Comparison of ENCODE assay signal across 15 mouse cellular contexts in genomic region chr9:103594423-103595189, GRCm38 (mm10).
DNase-seq lines count a peak whose midpoint lies in the region; ATAC-seq and TF ChIP-seq lines count a peak whose summit lies in the region.
"Had no signal": no experiment of that assay in that cellular context is flagged by ENCODE, and none has a peak within 500 bp of the region (broad histone marks: within the 10 kb centered on the region; RNA-seq: fewer than 3 reads in every experiment).

No protein-coding gene starts in this region.

- no peak overlapping the region for H3K4me3 ChIP-seq in heart, embryonic 12.5 days
- H3K4me3 ChIP-seq in forebrain, embryonic 14.5 days (ENCODE audit: low read depth, low read length): no peak overlapping the region
- H3K4me3 ChIP-seq in hindbrain, postnatal 0 days (ENCODE audit: low read length): no peak overlapping the region
- H3K4me3 ChIP-seq in neural tube, embryonic 13.5 days: no peak overlapping the region
- H3K4me3 ChIP-seq in intestine, embryonic 15.5 days (replicated peaks): no peak overlapping the region
- H3K4me3 ChIP-seq: heart, adult 2 months had no signal

- no peak for TF ChIP-seq CTCF in hindbrain, postnatal 0 days (IDR thresholded peaks at IDR 0.05; ENCODE audit: low read depth)

- no peak for ATAC-seq in heart, embryonic 12.5 days (ENCODE audit: insufficient number of reproducible peaks, low FRiP score)
- no peak; the same call in 1 of the 2 replicates for ATAC-seq in forebrain, embryonic 14.5 days
- ATAC-seq in hindbrain, postnatal 0 days: no peak
- ATAC-seq in neural tube, embryonic 13.5 days (ENCODE audit: low read depth): no peak
- ATAC-seq in intestine, embryonic 15.5 days: no peak
- ATAC-seq: Patski had no signal

- peaks cover 34% of the 10 kb centered on the region for H3K4me1 ChIP-seq in heart, embryonic 12.5 days (replicated peaks)
- peaks cover 16% of the 10 kb centered on the region for H3K4me1 ChIP-seq in forebrain, embryonic 14.5 days (ENCODE audit: control insufficient read depth, insufficient read depth, low read length)
- peaks cover 13% of the 10 kb centered on the region for H3K4me1 ChIP-seq in hindbrain, postnatal 0 days (ENCODE audit: insufficient read depth, low read length)
- peaks cover 28% of the 10 kb centered on the region for H3K4me1 ChIP-seq in neural tube, embryonic 13.5 days (replicated peaks)
- H3K4me1 ChIP-seq in intestine, embryonic 15.5 days (replicated peaks): no peaks in the 10 kb centered on the region

- intact Hi-C loops in heart, postnatal 14 days (cut with DNase I): no loop called here

- no peak for DNase-seq in heart, postnatal 14 days
- DNase-seq in forebrain, embryonic 14.5 days (ENCODE audit: low spot score): no peak
- no peak for DNase-seq in hindbrain, postnatal 0 days (ENCODE audit: low spot score)
- DNase-seq in lung, postnatal 10 days: no peak
- DNase-seq in gastrocnemius, postnatal 10 days: no peak
- DNase-seq: cerebellum, adult 11-12 months; heart, adult 2 months; thymus, adult 18-20 months had no signal

- no peaks in the 10 kb centered on the region for H3K27me3 ChIP-seq in heart, embryonic 12.5 days (replicated peaks)
- H3K27me3 ChIP-seq in forebrain, embryonic 14.5 days (replicated peaks; ENCODE audit: control insufficient read depth, insufficient read depth, low read length): no peaks in the 10 kb centered on the region
- no peaks in the 10 kb centered on the region for H3K27me3 ChIP-seq in hindbrain, postnatal 0 days (ENCODE audit: insufficient read depth, low read length)
- H3K27me3 ChIP-seq in neural tube, embryonic 13.5 days: no peaks in the 10 kb centered on the region
- H3K27me3 ChIP-seq in intestine, embryonic 15.5 days (replicated peaks): no peaks in the 10 kb centered on the region
- H3K27me3 ChIP-seq: Patski had no signal

- WGBS in heart, embryonic 12.5 days: 83% methylated on average over 7 of the region's 7 CpGs
- WGBS in forebrain, embryonic 14.5 days: 81% methylated on average over 7 of the region's 7 CpGs
- WGBS in hindbrain, postnatal 0 days: 59% methylated on average over 7 of the region's 7 CpGs
- 88% methylated on average over 7 of the region's 7 CpGs for WGBS in neural tube, embryonic 13.5 days
- WGBS in intestine, embryonic 15.5 days: 88% methylated on average over 7 of the region's 7 CpGs

- 0 out of 2 replicates have a peak overlapping the region, but pooled peaks have one; percentile 45 for H3K27ac ChIP-seq in heart, embryonic 12.5 days (ENCODE audit: poor library complexity, severe bottlenecking)
- H3K27ac ChIP-seq in forebrain, embryonic 14.5 days (ENCODE audit: low read depth, low read length): peak overlapping the region; percentile 59
- peak overlapping the region; percentile 23 for H3K27ac ChIP-seq in hindbrain, postnatal 0 days
- peak overlapping the region; percentile 80 for H3K27ac ChIP-seq in neural tube, embryonic 13.5 days (replicated peaks)
- no peak overlapping the region for H3K27ac ChIP-seq in intestine, embryonic 15.5 days
- H3K27ac ChIP-seq: heart, adult 2 months; kidney, postnatal 0 days had no signal

- H3K9ac ChIP-seq in heart, embryonic 12.5 days: no peak overlapping the region
- no peak overlapping the region for H3K9ac ChIP-seq in forebrain, embryonic 14.5 days (ENCODE audit: low read length)
- H3K9ac ChIP-seq in hindbrain, postnatal 0 days (replicated peaks; ENCODE audit: low read length): no peak overlapping the region
- no peak overlapping the region for H3K9ac ChIP-seq in neural tube, embryonic 13.5 days
- no peak overlapping the region for H3K9ac ChIP-seq in intestine, embryonic 15.5 days
- H3K9ac ChIP-seq: lung, embryonic 14.5 days had no signal

- no peak overlapping the region for H3K4me2 ChIP-seq in heart, embryonic 12.5 days
- H3K4me2 ChIP-seq in forebrain, embryonic 14.5 days (ENCODE audit: low read length): no peak overlapping the region
- H3K4me2 ChIP-seq in hindbrain, postnatal 0 days (ENCODE audit: low read depth, low read length): no peak overlapping the region
- H3K4me2 ChIP-seq in neural tube, embryonic 13.5 days: no peak overlapping the region
- no peak overlapping the region for H3K4me2 ChIP-seq in intestine, embryonic 15.5 days (replicated peaks)
- H3K4me2 ChIP-seq: liver, embryonic 11.5 days; lung, embryonic 14.5 days had no signal

- H3K36me3 ChIP-seq in heart, embryonic 12.5 days: peaks cover 13% of the 10 kb centered on the region
- H3K36me3 ChIP-seq in forebrain, embryonic 14.5 days (ENCODE audit: control insufficient read depth, insufficient read depth, low read length): no peaks in the 10 kb centered on the region
- no peaks in the 10 kb centered on the region for H3K36me3 ChIP-seq in hindbrain, postnatal 0 days (ENCODE audit: insufficient read depth, low read length)
- no peaks in the 10 kb centered on the region for H3K36me3 ChIP-seq in neural tube, embryonic 13.5 days
- H3K36me3 ChIP-seq in intestine, embryonic 15.5 days: no peaks in the 10 kb centered on the region

- peaks cover 5% of the 10 kb centered on the region; the same call in 1 of the 2 replicates for H3K9me3 ChIP-seq in heart, embryonic 12.5 days (replicated peaks)
- H3K9me3 ChIP-seq in forebrain, embryonic 14.5 days (replicated peaks; ENCODE audit: control insufficient read depth, low read length): no peaks in the 10 kb centered on the region
- no peaks in the 10 kb centered on the region for H3K9me3 ChIP-seq in hindbrain, postnatal 0 days (ENCODE audit: low read length)
- H3K9me3 ChIP-seq in neural tube, embryonic 13.5 days: no peaks in the 10 kb centered on the region
- H3K9me3 ChIP-seq in intestine, embryonic 15.5 days: no peaks in the 10 kb centered on the region
